Mouse (Mus musculus) CH12.LX (cell line): ENCODE data around the gene Styxl1. TPM values are rescaled to one million over a fixed set of nuclear protein-coding genes. Genes with fewer than 3 reads are reported as not detected.
A peak's percentile ranks its signal among the peaks of the same experiment; 100 is the strongest.

Experiments
- DNase-seq: peaks from one replicate; pipeline ENCODE4 v3.0.0-alpha.2; 2013; ENCODE audit errors: extremely low read depth
- H3K27ac ChIP-seq: 2 replicates; pipeline ENCODE4 v1.5.1; 2012; ENCODE audit warnings: low read depth, mild to moderate bottlenecking, control low read depth, moderate library complexity; ENCODE audit not compliant: insufficient read depth
- H3K27me3 ChIP-seq: replicated peaks from 2 replicates; pipeline ENCODE3; 2012; ENCODE audit warnings: inconsistent platforms
- H3K36me3 ChIP-seq, 2 experiments: replicated peaks in 1 of 2; 2 replicates each; pipeline versions ENCODE3 to v1.6.1; 2012; ENCODE audit warnings: inconsistent platforms in 1 of 2, low read length in 1 of 2, mild to moderate bottlenecking in 1 of 2, mixed read lengths in 1 of 2, moderate library complexity in 1 of 2; ENCODE audit not compliant: control insufficient read depth in 1 of 2, insufficient read depth in 1 of 2
- H3K4me1 ChIP-seq, 2 experiments: 2 replicates each; pipeline ENCODE4 v1.6.1; 2012; ENCODE audit warnings: inconsistent platforms in 1 of 2, moderate library complexity in 1 of 2; ENCODE audit not compliant: insufficient read depth in 2 of 2, control insufficient read depth in 1 of 2
- H3K4me2 ChIP-seq: 2 replicates; pipeline ENCODE4 v1.6.1; 2012; ENCODE audit warnings: low read depth, mild to moderate bottlenecking, control low read depth; ENCODE audit not compliant: poor library complexity, insufficient read depth, severe bottlenecking
- H3K4me3 ChIP-seq, 3 experiments: fragments of 150-350 bp in 1 of 3; sonication (generic) in 1 of 3; replicated peaks in 1 of 3; 2 replicates each; pipeline versions ENCODE3 to v1.5.1; 2011 to 2012; ENCODE audit warnings: low read depth in 2 of 3, low read length in 2 of 3, mild to moderate bottlenecking in 2 of 3, moderate library complexity in 2 of 3, control low read depth in 1 of 3, improper control_type of control experiment in 1 of 3, inconsistent platforms in 1 of 3, mixed read lengths in 1 of 3; ENCODE audit not compliant: poor library complexity in 1 of 3
- H3K79me2 ChIP-seq: replicated peaks from 2 replicates; pipeline ENCODE4 v1.6.1; 2012; ENCODE audit warnings: mild to moderate bottlenecking, moderate library complexity; ENCODE audit not compliant: control insufficient read depth, poor library complexity, insufficient read depth, severe bottlenecking; ENCODE audit errors: extremely low read depth
- H3K9ac ChIP-seq: 2 replicates; pipeline ENCODE4 v1.6.1; 2012; ENCODE audit warnings: low read depth, mild to moderate bottlenecking, control low read depth, moderate library complexity; ENCODE audit not compliant: insufficient read depth
- H3K9me3 ChIP-seq: replicated peaks from 2 replicates; pipeline ENCODE3; 2012; ENCODE audit warnings: low read length, inconsistent platforms, mixed read lengths
- CHD2 ChIP-seq: IDR thresholded peaks from 2 replicates; pipeline ENCODE4 v1.6.1; 2011; ENCODE audit warnings: low read length, improper control_type of control experiment
- CTCF ChIP-seq, 2 experiments: IDR thresholded peaks in 1 of 2; conservative IDR thresholded peaks in 1 of 2; 2 replicates each; pipeline ENCODE4 v1.5.1; 2011 to 2012; ENCODE audit warnings: low read depth in 2 of 2, low read length in 2 of 2, improper control_type of control experiment in 1 of 2, inconsistent platforms in 1 of 2, mild to moderate bottlenecking in 1 of 2, moderate library complexity in 1 of 2
- ELF1 ChIP-seq: IDR thresholded peaks from 2 replicates; pipeline ENCODE4 v1.6.1; 2014; ENCODE audit warnings: low read depth, mild to moderate bottlenecking, inconsistent platforms, low read length, improper control_type of control experiment
- ETS1 ChIP-seq: conservative IDR thresholded peaks from 2 replicates; pipeline ENCODE4 v1.6.1; 2012; ENCODE audit warnings: low read depth, mild to moderate bottlenecking, inconsistent platforms, low read length, improper control_type of control experiment, moderate library complexity
- GABPA ChIP-seq: IDR thresholded peaks from 2 replicates; pipeline ENCODE4 v1.6.1; 2012; ENCODE audit warnings: low read depth, low read length, improper control_type of control experiment, inconsistent platforms; ENCODE audit not compliant: insufficient replicate concordance
- HCFC1 ChIP-seq: IDR thresholded peaks from 2 replicates; pipeline ENCODE4 v1.6.1; 2012; ENCODE audit warnings: low read depth, mild to moderate bottlenecking, inconsistent platforms, low read length, improper control_type of control experiment
- JUN ChIP-seq: IDR thresholded peaks from 2 replicates; pipeline ENCODE4 v1.6.1; 2011; ENCODE audit warnings: low read depth, mild to moderate bottlenecking, low read length, improper control_type of control experiment, moderate library complexity; ENCODE audit not compliant: insufficient read depth
- JUND ChIP-seq: conservative IDR thresholded peaks from 2 replicates; pipeline ENCODE4 v1.6.1; 2011; ENCODE audit warnings: low read depth, low read length, improper control_type of control experiment
- KAT2A ChIP-seq: IDR thresholded peaks from 2 replicates; pipeline ENCODE4 v1.6.1; 2012; ENCODE audit warnings: low read length, improper control_type of control experiment, inconsistent platforms; ENCODE audit not compliant: insufficient replicate concordance
- RAD21 ChIP-seq: IDR thresholded peaks from 2 replicates; pipeline ENCODE4 v1.6.1; 2011; ENCODE audit warnings: low read depth, mild to moderate bottlenecking, low read length, improper control_type of control experiment, moderate library complexity
- SIN3A ChIP-seq: IDR thresholded peaks from 2 replicates; pipeline ENCODE4 v1.6.1; 2012; ENCODE audit warnings: low read length, improper control_type of control experiment, inconsistent platforms
- SMC3 ChIP-seq: IDR thresholded peaks from 2 replicates; pipeline ENCODE4 v1.6.1; 2011; ENCODE audit warnings: low read depth, low read length, improper control_type of control experiment
- TCF12 ChIP-seq: IDR thresholded peaks from 2 replicates; pipeline ENCODE4 v1.6.1; 2014; ENCODE audit warnings: low read depth, mild to moderate bottlenecking, inconsistent platforms, low read length, improper control_type of control experiment
- UBTF ChIP-seq: IDR thresholded peaks from 2 replicates; pipeline ENCODE4 v1.6.1; 2012; ENCODE audit warnings: low read depth, mild to moderate bottlenecking, inconsistent platforms, low read length, improper control_type of control experiment, moderate library complexity
- ZC3H11A ChIP-seq: IDR thresholded peaks from 2 replicates; pipeline ENCODE4 v1.6.1; 2012; ENCODE audit warnings: low read depth, mild to moderate bottlenecking, inconsistent platforms, low read length, improper control_type of control experiment
- dilution Hi-C: fragments of 300-500 bp; cut with MboI; formaldehyde crosslinking; loops from 2 replicates; pipeline ENCODE4 v1.14.3; 2020; ENCODE audit warnings: low sequenced_read_pairs; ENCODE audit not compliant: extremely low pct_unique_long_range_greater_than_20kb, extremely low pct_ligation_motif_present
- in situ Hi-C: fragments of 300-500 bp; cut with MboI; formaldehyde crosslinking; loops from 3 replicates; pipeline ENCODE4 v1.14.3; 2019; ENCODE audit warnings: low sequenced_read_pairs, low pct_ligation_motif_present, low pct_unique_long_range_greater_than_20kb, mixed read lengths
- polyA plus RNA-seq: library from polyadenylated mRNA; unstranded; fragments of >175 nt; gene quantifications from 2 replicates; pipeline ENCODE4 v1.2.1, GENCODE M21; 2012; ENCODE audit warnings: low read depth; ENCODE audit not compliant: insufficient read length
- total RNA-seq, 2 experiments: library from RNA; depleted of rRNA; stranded (reverse); fragments of 300-350 nt in 1 of 2; fragments of >200 nt in 1 of 2; gene quantifications; 2 replicates each; pipeline ENCODE4 v1.2.3; 2012 to 2014

Gene Styxl1
- total and polyA plus RNA-seq, 3 experiments = not detected

GRCm38 (mm10) chr5:135763526-135763925 lies 14.7 kb downstream of the Styxl1 start:
- Histone ChIP-seq H3K27ac (no peak overlapping the region), H3K4me2 (no peak overlapping the region), H3K9me3 (peaks cover 4% of the 10 kb centered on the region), H3K36me3 (no peaks in the 10 kb centered on the region), H3K4me1 (no peaks in the 10 kb centered on the region), H3K4me3 (no peak overlapping the region), H3K9ac (no peak overlapping the region), H3K79me2 (no peaks in the 10 kb centered on the region), H3K27me3 (peaks cover 6% of the 10 kb centered on the region)
- TF ChIP-seq CTCF (conservative IDR thresholded peaks at IDR 0.05 in 1 of 2, IDR thresholded peaks at IDR 0.05 in 1 of 2; ENCODE audit: low read depth in 2 of 2, low read length in 2 of 2) (peak; percentile 86 to 98), RAD21 (peak; percentile 100), JUND (no peak), ZC3H11A (peak; percentile 90), SIN3A (peak; percentile 38; the same call in 1 of the 2 replicates), KAT2A (no peak), ETS1 (no peak), HCFC1 (no peak), SMC3 (peak; percentile 98), JUN (no peak)
- peak; percentile 68 for DNase-seq
- in situ Hi-C loops (no loop called here), dilution Hi-C loops (no loop called here)

- H3K27ac ChIP-seq = no peak overlapping the region
- DNase-seq = no peak
- H3K4me2 ChIP-seq = no peak overlapping the region
- in situ Hi-C loops = no loop called here
- peaks cover 4% of the 10 kb centered on the region for H3K9me3 ChIP-seq
- TF ChIP-seq CHD2 (no peak), UBTF (no peak), ELF1 (no peak), SMC3 (no peak), TCF12 (no peak), GABPA (no peak), JUND (no peak)
- TF ChIP-seq, all 38 proteins: peak for 0
- Histone ChIP-seq H3K36me3 (no peaks in the 10 kb centered on the region), H3K27me3 (peaks cover 6% of the 10 kb centered on the region), H3K4me1 (no peaks in the 10 kb centered on the region), H3K79me2 (no peaks in the 10 kb centered on the region), H3K9ac (no peak overlapping the region), H3K4me3 (no peak overlapping the region)
- dilution Hi-C loops = no loop called here
Measured at GRCm38 (mm10) chr5:135761881-135762280, 16.3 kb downstream of the Styxl1 start.
